Mouse (Mus musculus): ENCODE data around the gene Gkap1.

Gene Gkap1

DNA sequence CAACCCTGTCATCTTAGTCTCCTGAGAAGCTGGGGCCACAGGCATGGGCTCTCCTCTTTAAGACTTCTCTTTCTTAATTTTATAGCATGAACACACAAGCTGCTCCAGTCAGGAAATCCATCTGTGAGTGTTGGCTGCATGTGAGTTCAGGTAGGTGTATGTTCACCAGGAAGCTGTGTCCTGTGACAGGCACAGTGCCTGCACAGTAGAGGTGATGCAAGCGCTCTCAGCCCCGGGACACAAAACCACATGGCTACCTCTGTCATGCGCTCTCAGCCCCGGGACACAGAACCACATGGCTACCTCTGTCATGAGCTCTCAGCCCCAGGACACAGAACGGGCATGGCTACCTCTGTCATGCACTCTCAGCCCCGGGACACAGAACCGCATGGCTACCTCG is 12.0 kb downstream of the Gkap1 start:
- DNase-seq (ENCODE audit: low spot score) = no peak

DNA sequence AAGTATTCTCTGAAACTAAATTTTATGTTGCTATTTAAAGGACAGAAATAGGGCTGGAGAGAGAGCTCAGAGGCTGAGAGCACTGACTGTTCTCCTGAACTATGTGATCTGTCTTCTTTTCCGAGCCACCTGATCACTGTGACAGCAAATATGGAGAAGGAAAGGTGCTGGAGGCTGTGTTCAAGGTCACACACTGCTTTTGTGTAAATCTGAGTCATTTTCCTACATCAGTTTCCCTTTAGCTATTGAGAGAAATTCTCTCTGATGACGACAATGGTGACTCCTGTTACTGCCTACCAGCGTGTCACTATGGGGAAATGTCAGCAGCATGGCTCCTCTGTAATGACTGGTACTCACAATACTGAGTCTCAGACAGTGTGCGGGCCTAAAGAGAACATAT is 13.8 kb downstream of the Gkap1 start:
- DNase-seq (ENCODE audit: low spot score) = no peak

DNA sequence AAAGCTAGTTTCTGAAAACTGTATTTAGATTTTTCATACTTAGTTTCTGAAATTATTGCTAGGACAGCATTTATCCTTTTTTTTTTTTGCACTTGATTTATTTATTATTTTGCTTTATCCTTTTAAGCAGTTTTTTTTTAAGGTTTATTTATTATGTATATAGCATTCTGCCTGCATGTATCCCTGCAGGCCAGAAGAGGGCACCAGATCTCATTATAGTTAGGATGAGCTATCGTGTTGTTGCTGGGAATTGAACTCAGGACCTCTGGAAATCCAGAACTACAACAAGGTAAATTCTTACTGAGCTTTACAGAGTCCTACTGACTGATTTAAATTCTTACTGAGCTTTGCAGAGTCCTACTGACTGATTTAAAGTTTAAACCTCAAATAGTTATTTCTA is 22.2 kb downstream of the Gkap1 start:
- DNase-seq (ENCODE audit: low spot score) = no peak

DNA sequence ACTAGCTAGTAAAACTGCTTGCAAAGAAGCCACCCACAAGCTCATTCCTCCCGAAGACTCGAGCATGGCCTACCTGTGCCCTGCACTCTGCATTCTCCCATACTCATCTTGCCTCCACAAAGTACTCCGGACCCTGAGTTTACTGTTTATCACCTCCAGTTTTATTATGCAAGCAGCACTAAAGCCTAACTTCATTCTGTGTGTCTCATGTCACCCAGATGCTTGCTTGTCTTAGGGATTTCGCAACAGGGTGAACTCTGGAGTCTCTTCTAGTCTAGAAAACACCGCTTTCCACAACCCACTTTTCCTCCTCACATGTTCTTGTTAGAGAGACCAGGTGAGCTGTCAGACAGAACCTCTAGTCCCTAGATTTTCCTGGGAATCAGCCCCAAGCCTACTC is 26.5 kb downstream of the Gkap1 start:
- DNase-seq (ENCODE audit: low spot score) = no peak

DNA sequence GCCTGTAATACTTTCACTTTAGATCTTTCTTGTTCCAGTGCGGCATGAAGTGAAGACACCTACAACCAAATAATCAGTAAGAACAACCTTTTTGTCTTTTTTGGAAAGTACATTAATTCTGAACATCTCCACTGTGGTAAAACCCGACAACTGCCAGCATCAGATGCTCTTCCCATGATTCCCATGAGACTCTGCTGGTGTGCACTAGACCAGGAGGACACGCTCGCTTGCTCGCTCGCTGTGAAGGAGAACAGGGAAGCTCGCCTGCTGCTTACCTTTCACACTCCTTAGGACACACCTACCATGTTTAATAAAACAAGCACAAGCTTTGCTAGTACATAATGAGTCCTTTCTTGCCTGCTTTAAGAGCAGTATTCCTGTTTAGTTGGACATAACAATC is 39.0 kb downstream of the Gkap1 start:
- DNase-seq (ENCODE audit: low spot score) = no peak

DNA sequence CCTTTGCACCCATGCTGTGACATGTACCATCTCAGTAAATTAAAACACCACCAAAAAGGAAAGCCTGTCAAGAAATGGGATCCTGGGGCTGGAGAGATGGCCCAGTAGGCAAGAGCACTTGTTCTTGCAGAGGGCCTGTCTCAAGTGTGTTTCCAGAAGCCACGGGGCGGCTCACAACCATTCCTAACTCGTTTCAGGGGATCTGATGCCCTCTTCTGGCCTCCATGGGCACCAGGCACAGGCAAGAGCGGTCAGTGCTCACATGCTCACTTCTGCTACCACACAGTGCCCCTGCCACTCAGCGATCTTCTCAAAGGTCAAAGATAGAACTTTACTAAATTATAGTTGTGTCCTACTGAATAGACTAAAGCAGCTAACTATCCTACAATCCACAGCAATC is 42.9 kb downstream of the Gkap1 start:
- no peak for DNase-seq (ENCODE audit: low spot score)

DNA sequence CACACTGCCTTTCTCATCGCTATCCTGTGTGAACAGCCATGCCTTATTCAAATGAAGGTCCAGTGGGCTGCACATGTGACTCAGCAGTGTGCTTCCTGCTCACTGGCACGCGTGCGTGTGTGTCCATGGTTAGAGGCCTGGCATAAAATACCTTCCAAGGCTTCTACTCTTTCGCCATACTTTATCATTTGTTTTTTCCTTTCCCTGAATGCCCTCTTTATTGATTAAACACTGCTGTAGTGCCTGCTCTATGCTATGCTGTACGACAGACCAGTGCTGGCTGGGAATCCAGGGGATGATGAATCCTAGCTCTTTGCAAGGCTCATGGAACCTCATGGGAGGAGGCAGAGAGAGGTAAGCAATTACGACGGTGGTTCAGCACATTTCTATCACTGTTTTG is 43.4 kb downstream of the Gkap1 start:
- DNase-seq (ENCODE audit: low spot score) = no peak

DNA sequence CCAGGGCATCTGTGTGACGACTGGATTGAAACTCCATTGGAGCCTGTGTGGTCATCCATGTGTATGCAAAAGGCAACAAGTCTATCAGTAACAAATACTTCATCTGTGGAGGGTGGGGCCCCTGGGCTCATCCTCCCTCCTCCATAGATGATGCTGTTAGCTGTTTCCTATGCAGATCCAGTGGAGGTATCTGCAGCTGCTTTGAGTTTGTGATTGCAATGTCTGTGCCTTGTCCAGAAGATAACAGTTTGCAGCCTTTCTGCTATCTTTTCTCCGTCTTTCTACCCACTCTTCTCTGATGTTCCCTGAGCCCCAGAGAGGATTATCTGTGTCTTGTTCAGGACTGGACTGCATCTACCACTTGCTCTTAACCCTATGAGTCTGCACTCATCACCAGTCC is 46.9 kb downstream of the Gkap1 start:
- DNase-seq (ENCODE audit: low spot score) = no peak

DNA sequence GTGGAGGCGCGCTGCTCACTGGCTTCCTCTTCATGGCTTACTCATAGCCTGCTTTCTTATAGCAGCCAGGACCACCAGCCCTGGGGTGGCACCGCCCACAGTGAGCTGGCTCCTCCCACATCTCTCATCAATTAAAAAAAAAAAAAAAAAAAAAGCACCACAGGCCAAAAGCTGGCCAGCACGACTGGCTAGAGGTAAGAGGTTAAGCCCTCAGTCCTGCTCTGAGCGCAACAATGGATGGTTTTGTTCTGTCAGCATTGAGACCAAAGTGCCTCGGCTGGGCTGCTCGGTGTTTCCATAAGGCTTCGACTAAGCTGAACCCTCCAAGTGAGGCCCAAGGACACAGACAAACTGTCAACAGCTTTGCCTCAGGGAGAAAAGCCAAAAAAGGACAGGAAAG is 49.8 kb downstream of the Gkap1 start:
- no peak for DNase-seq (ENCODE audit: low spot score)

DNA sequence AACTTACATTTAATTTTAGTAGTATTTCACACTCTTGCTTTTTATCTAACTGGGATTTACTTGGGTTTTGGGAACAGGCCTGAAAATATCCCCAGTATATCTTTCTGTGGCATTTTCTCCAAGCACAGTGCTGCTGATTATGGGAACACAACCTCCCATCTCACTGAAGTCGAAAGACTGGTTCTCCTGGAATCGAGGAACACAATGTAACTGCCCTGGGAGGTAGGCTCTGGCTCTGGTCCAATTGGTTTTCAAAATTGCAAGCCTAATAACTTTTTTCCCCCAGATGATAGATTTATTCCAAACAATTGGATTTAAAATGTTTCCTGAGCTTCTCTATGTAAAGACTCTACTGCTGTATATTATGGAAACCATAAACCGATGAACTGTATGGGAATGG is 55.3 kb downstream of the Gkap1 start:
- no peak for DNase-seq (ENCODE audit: low spot score)

DNA sequence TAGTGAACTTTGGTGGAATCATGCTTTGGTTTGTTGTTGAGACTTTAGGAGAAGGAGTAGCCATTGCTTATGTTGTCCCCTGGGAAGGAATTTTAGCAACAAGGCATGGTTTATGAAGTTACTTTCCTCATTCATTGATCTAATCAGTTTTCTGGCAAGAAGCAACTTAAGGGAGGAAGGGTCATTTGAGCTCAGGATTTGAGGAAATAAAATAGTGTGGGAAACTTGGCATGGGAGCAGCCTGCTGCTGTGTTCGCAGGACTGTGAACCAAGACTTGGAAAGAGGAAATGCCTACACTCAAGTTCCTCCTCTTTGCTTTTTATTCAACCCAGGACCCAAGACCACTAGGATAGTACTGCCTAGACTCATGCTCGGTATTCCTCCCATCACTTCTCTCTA is 58.0 kb downstream of the Gkap1 start:
- no peak for DNase-seq (ENCODE audit: low spot score)

DNA sequence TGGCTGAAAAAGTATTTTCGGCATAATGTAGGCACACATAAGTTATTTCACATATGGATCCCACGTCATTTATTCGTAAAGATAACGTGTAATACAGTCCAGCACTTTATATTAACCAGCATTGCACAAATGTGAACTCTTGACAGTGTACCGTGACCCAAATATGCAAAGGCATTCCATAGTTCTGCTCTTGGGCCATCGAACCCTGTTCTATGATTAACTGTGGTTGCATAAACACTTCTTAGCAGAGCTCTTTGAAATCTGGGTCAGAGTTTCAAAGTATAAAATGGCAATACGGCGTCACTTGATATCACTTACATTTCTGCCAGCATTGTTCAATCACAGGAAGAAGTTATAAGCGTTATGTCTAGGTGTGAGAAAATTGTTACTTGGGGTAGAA is 59.1 kb downstream of the Gkap1 start:
- no peak for DNase-seq (ENCODE audit: low spot score)

DNA sequence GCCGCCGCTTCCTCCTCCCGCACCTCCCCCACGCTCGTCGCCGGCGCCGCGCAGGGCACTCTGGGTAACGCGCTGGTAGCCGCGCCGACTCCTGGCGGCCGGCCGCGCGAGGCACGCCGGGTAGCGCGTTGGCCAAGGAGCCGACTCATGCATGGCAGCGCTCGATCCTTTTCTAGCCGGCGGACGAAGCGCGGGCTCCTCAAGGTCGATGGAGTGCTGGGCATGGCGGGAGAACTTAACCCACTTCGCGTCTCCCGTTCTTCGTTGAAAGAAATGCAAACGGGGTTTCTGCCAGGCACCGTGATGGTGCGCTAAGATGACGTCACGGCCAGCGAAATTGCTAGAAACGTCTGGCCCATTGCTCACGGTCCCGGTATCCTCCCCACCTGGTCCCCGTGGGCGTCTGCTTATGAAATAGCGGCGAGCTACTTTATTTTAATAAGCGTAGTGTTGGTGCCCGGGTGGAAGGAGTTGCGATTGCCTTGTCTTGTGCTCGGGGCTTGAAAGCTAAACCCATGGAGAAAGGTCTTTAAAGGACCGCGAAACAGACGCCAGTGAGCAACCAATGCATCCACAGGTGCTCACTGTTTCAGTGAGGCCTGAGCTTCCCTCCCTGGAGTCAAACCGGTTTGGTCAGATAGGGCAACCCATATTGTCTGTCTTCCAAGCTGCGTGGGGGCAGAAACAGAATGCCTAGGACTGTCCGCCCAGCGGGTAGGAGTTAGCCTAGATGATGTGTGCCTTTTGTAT is 59.7 kb downstream of the Gkap1 start, which contains the start of gene Ubqln1:
Gene Ubqln1 (minus strand): TSS at position 62 of the 750 bp plus-strand sequence.
- peak; percentile 77 for DNase-seq (ENCODE audit: low spot score)

DNA sequence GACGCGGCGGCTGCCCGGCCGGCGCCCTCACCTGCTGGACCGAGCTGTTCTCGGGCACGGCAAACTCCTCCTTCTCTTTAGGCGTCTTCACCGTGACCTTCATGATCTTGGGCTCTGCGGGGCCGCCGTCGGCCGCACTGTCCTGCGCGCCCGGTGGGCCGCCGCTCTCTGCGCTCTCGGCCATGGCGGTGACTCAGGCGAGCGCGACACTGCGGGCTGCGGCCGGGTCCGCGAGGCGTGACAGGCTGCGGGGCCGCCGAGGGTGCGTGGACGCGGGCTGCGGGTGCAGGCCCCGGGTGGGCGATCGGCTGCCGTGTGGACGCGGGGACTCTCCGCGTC is 60.3 kb downstream of the Gkap1 start:
- no peak for DNase-seq (ENCODE audit: low spot score)

DNA sequence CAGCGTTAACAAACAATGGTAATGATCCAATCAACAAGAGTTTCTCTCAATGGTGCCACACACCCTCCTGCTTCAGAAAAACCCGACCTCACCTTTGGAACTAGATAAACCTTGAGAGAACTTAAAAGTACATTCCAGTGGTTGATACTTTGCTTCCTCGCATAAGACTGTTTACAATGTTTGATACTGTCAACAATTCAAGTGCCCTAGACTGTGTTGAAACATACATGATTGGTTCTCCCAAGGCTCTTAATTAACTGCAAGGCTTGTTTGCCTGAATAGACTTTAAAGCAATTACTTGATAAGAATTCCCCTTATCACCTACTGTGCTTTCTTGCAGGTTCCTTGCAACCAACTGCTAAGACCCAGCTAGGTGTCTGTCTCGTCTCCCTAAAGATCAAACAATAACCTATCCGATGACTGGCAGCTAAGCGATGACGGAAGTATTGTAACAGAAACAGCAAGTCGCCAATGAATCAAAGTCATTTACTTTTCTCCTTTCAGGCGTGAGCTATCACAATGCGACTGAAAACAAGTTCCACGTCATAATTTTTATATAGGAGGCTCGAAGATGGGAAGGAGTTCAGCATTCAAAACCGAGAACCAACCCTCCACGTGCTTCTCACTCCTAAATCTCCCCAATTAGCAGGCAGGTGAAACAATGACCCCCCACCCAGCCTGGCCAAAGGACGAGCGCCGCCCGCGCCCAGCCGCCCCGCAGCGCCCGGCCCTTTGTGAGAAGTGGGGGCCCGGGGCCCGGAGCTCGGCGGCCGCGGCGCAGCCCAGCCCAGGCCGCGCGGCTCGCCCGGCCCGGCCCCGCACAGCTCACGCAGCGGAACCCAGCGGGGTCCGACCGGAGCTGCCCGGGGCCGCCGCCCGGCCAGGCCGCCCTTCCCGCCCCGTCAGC is 60.9 kb downstream of the Gkap1 start:
- no peak for DNase-seq (ENCODE audit: low spot score)

DNA sequence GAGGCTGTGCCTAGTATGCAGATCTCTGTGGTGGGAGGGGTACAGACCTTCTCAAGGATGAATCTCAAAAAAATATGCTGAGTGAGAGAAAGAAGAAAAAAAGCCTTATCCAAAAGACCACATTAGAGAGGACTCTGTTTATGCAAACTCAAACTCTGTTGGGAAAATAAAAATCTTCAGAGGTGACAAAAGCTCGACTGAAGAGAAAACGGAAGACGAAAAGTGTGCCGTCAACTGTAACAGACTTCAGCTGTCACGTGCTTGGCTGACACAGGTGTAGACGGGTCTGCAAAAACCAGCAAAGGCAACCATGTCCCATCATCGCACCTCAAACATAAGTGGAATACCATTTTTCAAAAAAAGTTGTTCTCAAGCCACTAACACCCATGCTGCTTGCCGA is 61.7 kb downstream of the Gkap1 start:
- DNase-seq (ENCODE audit: low spot score) = no peak

DNA sequence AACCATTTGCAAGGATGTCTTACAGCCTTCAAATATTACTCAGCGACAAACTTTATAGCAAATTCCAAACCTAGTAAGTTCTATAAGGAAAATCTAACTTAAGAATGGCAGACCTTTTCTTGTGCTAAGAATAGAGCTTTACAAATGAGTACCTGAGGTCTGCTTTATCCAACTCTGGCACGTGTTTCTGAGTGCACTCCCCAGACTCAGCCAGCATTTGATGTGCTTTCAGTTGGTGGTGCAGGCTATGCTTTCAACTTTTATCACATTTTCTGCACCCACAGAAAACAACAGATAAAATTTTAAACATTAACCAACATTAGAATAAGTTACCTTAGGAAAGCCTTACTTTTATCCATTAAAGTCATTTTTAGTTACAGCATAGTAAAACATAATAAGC is 63.0 kb downstream of the Gkap1 start:
- no peak for DNase-seq (ENCODE audit: low spot score)

DNA sequence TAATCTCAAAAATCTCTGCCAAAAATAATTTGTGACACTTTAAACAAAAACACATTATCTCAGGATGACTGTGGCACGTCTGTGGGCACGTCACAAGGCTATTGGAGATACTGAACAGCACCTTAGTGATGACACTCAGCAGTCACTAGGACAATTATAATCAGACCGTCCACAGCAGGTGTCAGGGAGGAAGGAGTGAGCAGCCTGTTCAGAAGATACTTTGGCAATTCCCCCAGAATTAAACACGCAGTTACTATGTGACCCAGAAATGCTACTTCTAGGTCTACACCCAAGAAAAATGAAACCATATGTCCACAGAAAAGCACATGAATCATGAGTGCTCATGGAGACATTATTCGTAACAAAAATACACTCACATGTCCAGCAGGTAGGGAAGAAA is 65.1 kb downstream of the Gkap1 start:
- DNase-seq (ENCODE audit: low spot score) = no peak

DNA sequence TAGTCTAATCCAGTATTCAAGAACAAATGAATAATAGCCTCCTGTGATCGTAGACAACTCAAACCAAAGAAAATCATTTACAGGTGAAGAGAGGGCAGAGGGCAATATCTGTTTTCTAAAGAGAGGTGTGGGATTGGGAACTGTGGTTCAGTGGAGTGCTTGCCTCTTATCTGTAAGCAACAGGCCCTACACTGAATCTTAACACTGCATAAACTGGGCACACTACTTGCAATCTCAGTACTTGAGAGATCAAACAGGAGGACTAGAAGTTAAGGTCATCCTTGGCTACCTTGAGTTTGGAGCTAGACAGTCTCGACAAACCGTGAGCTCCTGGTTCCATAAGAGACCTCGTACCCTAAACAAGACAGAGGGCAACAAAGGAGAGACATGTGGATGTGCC is 69.4 kb downstream of the Gkap1 start:
- no peak for DNase-seq (ENCODE audit: low spot score)

DNA sequence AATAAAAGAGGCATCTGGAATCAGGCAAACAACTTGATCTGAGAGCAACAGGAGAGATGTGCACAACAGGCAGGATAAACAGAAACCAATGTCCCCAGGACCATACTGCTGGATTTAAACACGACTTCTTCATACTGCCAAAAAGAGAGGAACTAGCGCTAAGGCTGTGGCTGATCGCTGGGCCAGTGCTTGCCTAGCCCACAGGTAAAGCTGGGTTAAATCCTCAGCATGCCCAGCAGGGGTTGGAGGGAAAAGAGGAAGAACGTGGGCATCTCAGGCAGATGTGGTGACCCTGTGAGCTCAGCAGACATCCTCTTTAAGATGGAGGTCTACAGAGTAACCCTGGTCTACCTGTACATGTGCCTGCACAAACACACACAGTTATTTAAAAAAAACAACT is 70.5 kb downstream of the Gkap1 start:
- DNase-seq (ENCODE audit: low spot score) = no peak

DNA sequence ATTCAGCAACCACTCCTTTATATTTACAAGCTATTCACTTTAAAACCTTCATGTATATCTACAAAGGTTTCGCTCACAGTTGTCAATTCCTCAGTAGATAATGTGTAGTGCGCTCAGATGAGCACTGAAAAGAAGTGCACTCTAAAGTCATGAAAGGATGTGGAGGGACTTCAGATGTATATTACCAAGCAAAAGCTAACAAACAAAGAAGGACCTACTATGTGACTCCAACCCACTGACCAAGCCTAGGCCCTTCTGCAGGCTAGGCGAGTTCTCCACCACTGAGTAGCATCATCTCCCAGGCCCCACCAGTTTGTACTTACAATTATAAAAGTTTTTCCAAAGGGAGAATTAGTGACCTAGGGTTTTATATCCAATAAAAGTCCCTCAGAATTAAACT is 71.3 kb downstream of the Gkap1 start:
- no peak for DNase-seq (ENCODE audit: low spot score)

DNA sequence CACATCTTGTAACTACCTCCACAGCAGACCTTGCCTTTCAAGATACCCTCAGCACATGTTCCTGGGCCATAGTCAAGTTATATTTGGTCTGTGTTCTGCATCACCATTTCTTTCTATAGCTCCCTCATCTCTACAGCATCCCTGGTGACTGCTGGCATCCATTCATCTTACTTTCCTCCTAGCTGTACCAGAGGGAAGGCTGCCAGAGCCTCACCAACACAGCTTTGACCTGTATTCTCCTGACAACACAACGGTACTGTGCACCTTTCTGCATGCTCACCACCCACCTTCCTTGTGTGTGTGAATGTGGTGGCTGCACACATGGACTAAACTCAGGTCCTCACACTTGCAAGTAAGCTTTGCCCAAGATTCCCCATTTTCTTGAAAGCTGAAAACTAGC is 72.6 kb downstream of the Gkap1 start:
- DNase-seq (ENCODE audit: low spot score) = no peak

DNA sequence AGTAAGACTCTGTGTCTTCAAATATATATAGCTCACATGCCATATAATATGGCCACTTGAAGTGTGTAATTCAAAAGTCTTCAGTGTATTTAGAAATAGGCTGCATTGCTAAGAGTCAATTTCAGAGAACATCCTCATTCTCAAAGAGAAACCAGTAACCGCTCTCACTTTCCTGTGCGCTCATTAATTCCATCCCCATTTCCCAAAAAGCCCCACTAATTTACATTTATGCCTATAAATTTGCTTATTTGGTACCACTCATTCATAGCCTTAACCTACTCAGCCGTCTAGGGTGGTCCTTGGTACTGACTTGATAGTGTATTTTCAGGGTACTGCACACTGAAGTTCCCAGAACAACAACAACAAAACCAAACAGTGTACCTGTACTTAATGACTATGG is 73.6 kb downstream of the Gkap1 start:
- no peak for DNase-seq (ENCODE audit: low spot score)

DNA sequence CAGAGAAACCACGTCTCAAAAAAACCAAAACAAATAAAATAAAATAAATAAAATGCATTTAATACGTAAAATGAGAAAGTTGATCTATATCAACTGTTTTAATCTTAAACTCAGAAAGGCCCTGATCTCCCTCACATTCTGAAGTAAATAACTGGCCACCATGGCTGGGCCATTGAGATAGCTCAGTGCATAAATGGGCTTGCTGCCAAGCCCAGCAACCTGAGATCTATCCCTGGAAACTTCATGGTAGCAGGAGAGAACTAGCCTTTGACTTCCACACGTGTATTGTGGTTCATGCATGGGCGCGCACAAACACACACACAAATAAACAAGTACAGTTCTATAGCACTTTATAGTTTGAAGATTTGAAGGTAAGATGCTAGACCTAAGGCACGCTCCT is 74.2 kb downstream of the Gkap1 start:
- DNase-seq (ENCODE audit: low spot score) = no peak

Measured in left cerebral cortex, adult 11 months (tissue).